Mouse (Mus musculus): ENCODE measurements at regions not wholly inside any gene's neighbourhood (a gene's known extent, or its start where the extent isn't known, plus 50 kb on each side); places are given as distances from the start of the nearest gene placed in this dataset.

GRCm38 (mm10) chr11:25528056-25528455 lies 682.5 kb downstream of the 5730522E02Rik start:
- TF ChIP-seq USF2 (conservative IDR thresholded peaks at IDR 0.05; ENCODE audit: low read depth, low read length): no peak
- TF ChIP-seq ZMIZ1 (IDR thresholded peaks at IDR 0.05; ENCODE audit: low read depth, low read length): no peak
- no peak for TF ChIP-seq CTCF (conservative IDR thresholded peaks at IDR 0.05 in 1 of 2, IDR thresholded peaks at IDR 0.05 in 1 of 2; ENCODE audit: low read depth in 2 of 2, low read length in 2 of 2)
- TF ChIP-seq POLR2A (IDR thresholded peaks at IDR 0.05; ENCODE audit: low read depth, low read length): no peak
- no peak for TF ChIP-seq MAZ (IDR thresholded peaks at IDR 0.05; ENCODE audit: low read depth, low read length)
- TF ChIP-seq RAD21 (IDR thresholded peaks at IDR 0.05; ENCODE audit: low read depth, low read length): no peak

All from CH12.LX (cell line).